Mouse (Mus musculus): ENCODE measurements around the gene Tlk1. TPM values are rescaled to one million over a fixed set of nuclear protein-coding genes. Genes with fewer than 3 reads are reported as not detected.

Gene Tlk1
- polyA plus RNA-seq, 1 experiment from 2014 or later, result 37.2 TPM

DNA sequence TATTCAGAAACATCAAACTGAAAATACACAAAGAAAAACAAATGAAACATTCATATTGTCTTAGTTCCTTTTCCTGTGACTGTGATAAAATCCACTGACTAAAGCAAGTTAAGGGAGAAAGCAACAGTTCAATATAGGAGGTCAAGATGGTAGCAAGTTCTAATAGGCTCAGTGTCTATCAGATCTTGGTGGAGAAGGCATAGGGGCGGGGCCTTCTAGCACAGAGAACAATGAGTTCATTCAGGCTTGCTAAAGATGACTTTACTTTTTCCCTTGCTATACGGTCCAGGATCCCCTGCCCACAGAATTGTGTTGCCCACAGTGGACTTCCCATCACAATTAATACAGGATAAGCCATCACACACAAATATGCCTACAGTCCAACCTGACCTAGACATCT, 20.3 kb upstream of the Tlk1 start:
- H3K27ac ChIP-seq (replicated peaks in 1 of 2; ENCODE audit: control insufficient read depth in 1 of 2, insufficient read depth in 1 of 2, low read depth in 2 of 2, low read length in 2 of 2), result no peak overlapping the region
- no peaks in the 10 kb centered on the region for H3K36me3 ChIP-seq (ENCODE audit: control insufficient read depth, insufficient read depth, low read length)
- 86% methylated on average over 2 of the region's 2 CpGs for WGBS
- peaks cover 6 to 11% of the 10 kb centered on the region in 2 experiments for H3K4me1 ChIP-seq (ENCODE audit: control insufficient read depth in 2 of 2, insufficient read depth in 2 of 2, low read length in 2 of 2)
- no peak overlapping the region for H3K4me3 ChIP-seq (ENCODE audit: control insufficient read depth in 1 of 2, insufficient read depth in 1 of 2, low read depth in 1 of 2, low read length in 2 of 2)
- no peak overlapping the region for H3K4me2 ChIP-seq (ENCODE audit: low read length)
- no peak overlapping the region for H3K9ac ChIP-seq (ENCODE audit: low read length)
- H3K27me3 ChIP-seq (ENCODE audit: control insufficient read depth, insufficient read depth, low read length), result no peaks in the 10 kb centered on the region
- H3K9me3 ChIP-seq (ENCODE audit: control insufficient read depth, low read length), result no peaks in the 10 kb centered on the region
- no peak for ATAC-seq (ENCODE audit: insufficient number of reproducible peaks, insufficient read depth, low FRiP score, low read depth)

DNA sequence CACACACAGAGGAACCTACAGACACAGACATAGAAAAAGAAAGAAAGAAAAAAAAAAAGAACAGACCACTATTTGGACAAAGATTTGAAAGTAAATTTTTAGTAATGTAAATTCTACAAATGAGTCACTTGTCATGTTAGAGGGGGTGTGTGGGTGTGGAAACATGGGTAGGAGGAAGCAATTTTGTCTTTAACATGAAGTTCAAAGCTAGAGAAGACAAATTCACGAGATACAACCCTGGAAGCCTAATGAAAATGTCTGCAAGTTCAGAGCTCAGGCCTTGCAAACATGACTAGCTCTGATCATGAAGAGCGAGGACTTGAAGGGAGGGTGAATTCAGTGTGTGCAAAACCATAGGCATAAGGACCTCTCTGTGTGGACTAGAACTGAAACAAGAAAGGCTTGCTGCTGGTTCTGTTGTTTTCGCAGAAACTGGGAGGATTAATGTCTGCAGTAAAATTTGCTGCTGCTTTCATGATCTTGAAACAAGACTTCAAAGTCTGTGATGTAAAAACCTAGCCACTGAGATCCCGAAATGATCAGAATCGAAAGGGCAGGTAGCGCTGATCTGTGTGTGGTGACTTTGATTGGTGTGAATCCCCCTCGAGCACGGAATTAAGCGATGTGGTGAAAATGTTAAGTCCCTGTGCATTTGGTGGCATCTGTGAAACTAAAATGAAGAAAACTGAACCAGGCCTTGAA, 19.3 kb upstream of the Tlk1 start:
- H3K4me3 ChIP-seq (ENCODE audit: control insufficient read depth in 1 of 2, insufficient read depth in 1 of 2, low read depth in 1 of 2, low read length in 2 of 2), result no peak overlapping the region
- H3K9me3 ChIP-seq (ENCODE audit: control insufficient read depth, low read length), result no peaks in the 10 kb centered on the region
- ATAC-seq (ENCODE audit: insufficient number of reproducible peaks, insufficient read depth, low FRiP score, low read depth), result no peak
- H3K4me1 ChIP-seq (ENCODE audit: control insufficient read depth in 2 of 2, insufficient read depth in 2 of 2, low read length in 2 of 2), result peaks cover 6 to 11% of the 10 kb centered on the region in 2 experiments
- H3K27ac ChIP-seq (replicated peaks in 1 of 2; ENCODE audit: control insufficient read depth in 1 of 2, insufficient read depth in 1 of 2, low read depth in 2 of 2, low read length in 2 of 2), result no peak overlapping the region
- H3K4me2 ChIP-seq (ENCODE audit: low read length), result no peak overlapping the region
- no peak overlapping the region for H3K9ac ChIP-seq (ENCODE audit: low read length)
- no peaks in the 10 kb centered on the region for H3K27me3 ChIP-seq (ENCODE audit: control insufficient read depth, insufficient read depth, low read length)
- 83% methylated on average over 9 of the region's 9 CpGs for WGBS
- no peaks in the 10 kb centered on the region for H3K36me3 ChIP-seq (ENCODE audit: control insufficient read depth, insufficient read depth, low read length)

DNA sequence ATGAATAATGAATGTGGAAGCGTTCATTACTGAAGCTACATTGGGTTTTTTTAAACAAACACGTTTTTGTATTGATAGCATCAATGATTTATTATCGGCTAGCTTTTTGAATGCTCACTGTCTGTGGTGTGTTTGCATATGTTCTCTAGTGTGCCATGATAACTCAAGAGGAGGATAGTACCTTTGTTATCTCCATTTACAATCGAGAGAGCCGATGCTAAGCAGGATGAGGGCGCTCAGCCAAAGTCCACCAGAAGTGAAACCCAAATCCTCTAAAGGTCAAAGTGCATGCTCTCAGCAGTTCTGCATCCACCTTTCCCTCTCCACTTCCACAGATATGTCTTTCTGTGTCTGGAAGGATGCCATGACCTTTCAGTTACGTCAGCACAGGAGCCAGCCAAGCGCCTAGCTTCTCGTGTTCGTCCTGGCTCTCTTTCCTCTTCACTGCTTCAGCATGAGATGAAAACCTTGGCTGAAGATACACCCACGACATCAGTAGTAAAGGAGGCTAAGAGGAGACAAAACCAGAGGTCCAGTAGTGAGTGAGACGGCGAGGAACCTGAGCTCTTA, 16.6 kb upstream of the Tlk1 start:
- ATAC-seq (ENCODE audit: insufficient number of reproducible peaks, insufficient read depth, low FRiP score, low read depth), result no peak
- Histone ChIP-seq H3K4me3 (ENCODE audit: control insufficient read depth in 1 of 2, insufficient read depth in 1 of 2, low read depth in 1 of 2, low read length in 2 of 2) (no peak overlapping the region), H3K36me3 (ENCODE audit: control insufficient read depth, insufficient read depth, low read length) (no peaks in the 10 kb centered on the region), H3K4me2 (ENCODE audit: low read length) (no peak overlapping the region), H3K27ac (replicated peaks in 1 of 2; ENCODE audit: control insufficient read depth in 1 of 2, insufficient read depth in 1 of 2, low read depth in 2 of 2, low read length in 2 of 2) (no peak overlapping the region), H3K4me1 (ENCODE audit: control insufficient read depth in 2 of 2, insufficient read depth in 2 of 2, low read length in 2 of 2) (peaks cover 8 to 10% of the 10 kb centered on the region in 2 experiments; a peak in 3 of 4 replicates), H3K9ac (ENCODE audit: low read length) (no peak overlapping the region), H3K9me3 (ENCODE audit: control insufficient read depth, low read length) (no peaks in the 10 kb centered on the region), H3K27me3 (ENCODE audit: control insufficient read depth, insufficient read depth, low read length) (no peaks in the 10 kb centered on the region)
- WGBS, result 61% methylated on average over 13 of the region's 13 CpGs

DNA sequence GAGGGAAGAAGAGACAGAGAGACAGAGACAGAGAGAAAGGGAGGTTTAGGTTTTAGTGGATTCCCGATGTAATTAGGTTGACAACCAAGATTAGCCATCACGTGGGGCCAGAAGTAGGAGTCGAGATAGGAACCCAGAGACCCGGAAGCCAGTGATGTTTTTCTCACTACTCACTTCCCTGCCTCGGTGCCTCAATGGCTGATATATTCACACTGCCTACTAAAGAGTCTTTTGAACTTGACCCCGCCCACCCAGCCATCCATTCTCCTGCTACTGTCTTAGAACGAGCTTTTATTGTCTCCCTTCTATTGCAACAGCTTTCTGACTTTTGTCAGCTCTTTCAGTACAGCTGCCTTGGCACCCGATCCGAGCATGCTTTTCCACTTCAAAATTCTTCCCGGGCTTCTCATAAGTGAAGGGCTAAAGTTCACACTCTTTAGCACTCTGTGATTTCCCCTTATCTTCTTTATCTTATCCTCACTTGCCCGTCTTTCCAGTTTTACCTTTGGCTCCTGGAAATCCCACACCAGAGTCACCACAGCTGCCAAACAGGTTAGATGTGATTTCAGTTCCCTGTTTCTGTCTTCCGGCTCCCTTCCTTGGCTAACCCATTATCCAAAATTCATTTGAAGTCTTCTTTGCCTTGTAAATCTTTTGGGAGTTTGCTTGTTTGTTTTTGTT, 13.1 kb upstream of the Tlk1 start:
- no peak overlapping the region for H3K27ac ChIP-seq (replicated peaks in 1 of 2; ENCODE audit: control insufficient read depth in 1 of 2, insufficient read depth in 1 of 2, low read depth in 2 of 2, low read length in 2 of 2)
- H3K4me1 ChIP-seq (ENCODE audit: control insufficient read depth in 2 of 2, insufficient read depth in 2 of 2, low read length in 2 of 2), result peaks cover 8 to 10% of the 10 kb centered on the region in 2 experiments; a peak in 3 of 4 replicates
- H3K9me3 ChIP-seq (ENCODE audit: control insufficient read depth, low read length), result no peaks in the 10 kb centered on the region
- ATAC-seq (ENCODE audit: insufficient number of reproducible peaks, insufficient read depth, low FRiP score, low read depth), result no peak
- H3K27me3 ChIP-seq (ENCODE audit: control insufficient read depth, insufficient read depth, low read length), result no peaks in the 10 kb centered on the region
- H3K4me2 ChIP-seq (ENCODE audit: low read length), result peak overlapping the region; percentile 59
- H3K9ac ChIP-seq (ENCODE audit: low read length), result peak overlapping the region; percentile 5; the same call in 1 of the 2 replicates
- H3K4me3 ChIP-seq (ENCODE audit: control insufficient read depth in 1 of 2, insufficient read depth in 1 of 2, low read depth in 1 of 2, low read length in 2 of 2), result no peak overlapping the region
- H3K36me3 ChIP-seq (ENCODE audit: control insufficient read depth, insufficient read depth, low read length), result no peaks in the 10 kb centered on the region
- 16% methylated on average over 12 of the region's 12 CpGs for WGBS

DNA sequence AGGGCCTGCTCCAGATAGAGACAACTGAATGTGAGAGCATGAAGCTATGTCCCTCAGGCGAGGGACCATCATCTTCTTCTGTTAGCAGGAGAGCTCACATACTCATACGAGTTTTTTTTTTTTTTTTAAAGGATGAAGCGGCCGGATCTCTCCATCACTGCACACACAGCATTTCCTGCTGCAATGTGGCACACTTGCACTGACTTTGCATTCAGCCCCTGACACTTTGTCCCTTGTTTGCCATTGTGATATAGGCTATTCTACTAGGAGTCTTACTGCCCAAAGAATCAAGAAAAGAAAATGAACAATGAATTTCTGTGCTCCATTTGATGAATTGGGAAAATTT, 10.8 kb upstream of the Tlk1 start:
- no peak overlapping the region for H3K4me2 ChIP-seq (ENCODE audit: low read length)
- H3K9ac ChIP-seq (ENCODE audit: low read length), result no peak overlapping the region
- no peaks in the 10 kb centered on the region for H3K36me3 ChIP-seq (ENCODE audit: control insufficient read depth, insufficient read depth, low read length)
- H3K27me3 ChIP-seq (ENCODE audit: control insufficient read depth, insufficient read depth, low read length), result no peaks in the 10 kb centered on the region
- H3K27ac ChIP-seq (replicated peaks in 1 of 2; ENCODE audit: control insufficient read depth in 1 of 2, insufficient read depth in 1 of 2, low read depth in 2 of 2, low read length in 2 of 2), result no peak overlapping the region
- H3K9me3 ChIP-seq (ENCODE audit: control insufficient read depth, low read length), result no peaks in the 10 kb centered on the region
- no peak overlapping the region for H3K4me3 ChIP-seq (ENCODE audit: control insufficient read depth in 1 of 2, insufficient read depth in 1 of 2, low read depth in 1 of 2, low read length in 2 of 2)
- no peak for ATAC-seq (ENCODE audit: insufficient number of reproducible peaks, insufficient read depth, low FRiP score, low read depth)
- WGBS, result 65% methylated on average over 4 of the region's 4 CpGs
- peaks cover 5 to 7% of the 10 kb centered on the region in 2 experiments; a peak in 3 of 4 replicates for H3K4me1 ChIP-seq (ENCODE audit: control insufficient read depth in 2 of 2, insufficient read depth in 2 of 2, low read length in 2 of 2)

DNA sequence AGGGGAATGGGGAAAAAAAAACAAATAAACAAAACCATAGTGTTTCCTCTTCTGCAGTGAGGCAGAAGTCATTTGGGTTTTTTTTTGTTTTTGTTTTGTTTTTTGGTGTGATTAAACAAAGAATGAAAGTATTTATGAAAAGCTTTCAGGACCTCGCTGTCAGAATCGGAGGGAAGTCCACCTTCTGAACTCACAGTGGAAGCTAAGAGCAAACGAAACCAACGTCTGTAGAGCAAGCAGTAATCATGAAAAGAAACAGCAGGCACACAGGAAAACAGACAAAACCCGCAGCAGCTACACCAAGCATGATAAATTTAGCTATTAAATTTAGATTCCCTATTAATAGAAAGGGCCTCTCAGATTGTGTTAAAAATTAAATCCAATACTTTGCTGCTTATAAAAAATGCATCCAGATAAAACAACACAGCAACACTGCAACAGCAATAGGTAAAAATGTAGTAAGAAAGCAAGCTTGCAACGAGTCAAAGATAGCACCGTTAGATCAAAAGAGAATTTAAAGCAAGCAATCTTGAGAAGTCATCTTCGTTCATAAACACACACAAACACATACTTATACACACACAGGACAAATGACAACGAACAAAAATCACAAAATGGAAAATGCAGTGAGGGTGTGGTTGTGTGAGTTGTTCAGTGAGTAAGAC, 10.2 kb upstream of the Tlk1 start:
- Histone ChIP-seq H3K9ac (ENCODE audit: low read length) (no peak overlapping the region), H3K27me3 (ENCODE audit: control insufficient read depth, insufficient read depth, low read length) (no peaks in the 10 kb centered on the region), H3K4me2 (ENCODE audit: low read length) (no peak overlapping the region), H3K36me3 (ENCODE audit: control insufficient read depth, insufficient read depth, low read length) (no peaks in the 10 kb centered on the region), H3K9me3 (ENCODE audit: control insufficient read depth, low read length) (no peaks in the 10 kb centered on the region), H3K4me3 (ENCODE audit: control insufficient read depth in 1 of 2, insufficient read depth in 1 of 2, low read depth in 1 of 2, low read length in 2 of 2) (no peak overlapping the region), H3K4me1 (ENCODE audit: control insufficient read depth in 2 of 2, insufficient read depth in 2 of 2, low read length in 2 of 2) (peaks cover 5 to 7% of the 10 kb centered on the region in 2 experiments; a peak in 3 of 4 replicates), H3K27ac (replicated peaks in 1 of 2; ENCODE audit: control insufficient read depth in 1 of 2, insufficient read depth in 1 of 2, low read depth in 2 of 2, low read length in 2 of 2) (no peak overlapping the region)
- 59% methylated on average over 9 of the region's 9 CpGs for WGBS
- ATAC-seq (ENCODE audit: insufficient number of reproducible peaks, insufficient read depth, low FRiP score, low read depth), result no peak

DNA sequence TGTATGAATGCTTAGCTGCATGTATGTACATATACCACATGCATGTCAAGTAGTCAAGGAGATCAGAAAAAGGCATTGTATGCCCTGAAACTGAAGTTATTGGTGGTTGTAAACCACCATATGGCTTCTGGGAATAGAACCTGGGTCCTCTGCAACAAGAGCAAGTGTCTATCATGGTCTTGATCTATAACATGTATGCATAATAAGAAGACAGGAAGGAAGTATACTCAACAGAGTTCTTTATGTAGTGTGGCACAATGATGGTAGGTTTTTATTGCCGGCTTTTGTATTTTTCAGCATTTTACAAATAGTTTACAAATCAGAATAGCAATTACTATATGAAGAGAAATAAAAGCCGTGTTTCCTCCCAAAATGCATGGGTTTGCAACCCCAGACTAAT, 9.7 kb upstream of the Tlk1 start:
- peaks cover 5 to 7% of the 10 kb centered on the region in 2 experiments; a peak in 3 of 4 replicates for H3K4me1 ChIP-seq (ENCODE audit: control insufficient read depth in 2 of 2, insufficient read depth in 2 of 2, low read length in 2 of 2)
- 82% methylated on average over 2 of the region's 2 CpGs for WGBS

More for the DNA sequence above, 9.7 kb upstream of the Tlk1 start:
- Histone ChIP-seq H3K4me3 (ENCODE audit: control insufficient read depth in 1 of 2, insufficient read depth in 1 of 2, low read depth in 1 of 2, low read length in 2 of 2) (no peak overlapping the region), H3K4me2 (ENCODE audit: low read length) (no peak overlapping the region), H3K9ac (ENCODE audit: low read length) (no peak overlapping the region), H3K27me3 (ENCODE audit: control insufficient read depth, insufficient read depth, low read length) (no peaks in the 10 kb centered on the region), H3K9me3 (ENCODE audit: control insufficient read depth, low read length) (no peaks in the 10 kb centered on the region), H3K36me3 (ENCODE audit: control insufficient read depth, insufficient read depth, low read length) (no peaks in the 10 kb centered on the region), H3K27ac (replicated peaks in 1 of 2; ENCODE audit: control insufficient read depth in 1 of 2, insufficient read depth in 1 of 2, low read depth in 2 of 2, low read length in 2 of 2) (no peak overlapping the region)
- ATAC-seq (ENCODE audit: insufficient number of reproducible peaks, insufficient read depth, low FRiP score, low read depth), result no peak
